Mouse (Mus musculus) intestine, postnatal 0 days (tissue): Measurements from ENCODE around the gene Cdc26. TPM values are rescaled to one million over a fixed set of nuclear protein-coding genes. Genes with fewer than 3 reads are reported as not detected.
A peak's percentile ranks its signal among the peaks of the same experiment; 100 is the strongest.

Source experiments
- ATAC-seq: fragments of 200-750 bp; cut with Nextera tagmentation; 2 replicates; pipeline ENCODE4 v1.8.0; 2017; ENCODE audit warnings: mild to moderate bottlenecking, moderate TSS enrichment, moderate library complexity
- H3K27ac ChIP-seq: fragments of 300-500 bp; sonication (generic); 2 replicates; pipeline ENCODE4 v1.5.1; 2014; ENCODE audit warnings: mild to moderate bottlenecking, low read depth, low read length, moderate library complexity
- H3K27me3 ChIP-seq: fragments of 300-500 bp; sonication (generic); replicated peaks from 2 replicates; pipeline ENCODE4 v1.6.1; 2014; ENCODE audit warnings: low read length, mixed read lengths; ENCODE audit not compliant: control insufficient read depth, insufficient read depth
- H3K36me3 ChIP-seq: fragments of 300-500 bp; sonication (generic); 2 replicates; pipeline ENCODE4 v1.6.1; 2014; ENCODE audit warnings: mild to moderate bottlenecking, moderate library complexity; ENCODE audit not compliant: control insufficient read depth, insufficient read depth
- H3K4me1 ChIP-seq: fragments of 300-500 bp; sonication (generic); replicated peaks from 2 replicates; pipeline ENCODE4 v1.6.1; 2014; ENCODE audit warnings: antibody characterized with exemption, low read length, mixed read lengths; ENCODE audit not compliant: control insufficient read depth, insufficient read depth
- H3K4me2 ChIP-seq: fragments of 300-500 bp; sonication (generic); replicated peaks from 2 replicates; pipeline ENCODE4 v1.6.1; 2014; ENCODE audit warnings: low read depth, mild to moderate bottlenecking, moderate library complexity
- H3K4me3 ChIP-seq: fragments of 300-500 bp; sonication (generic); 2 replicates; pipeline ENCODE4 v1.5.1; 2014; ENCODE audit warnings: low read depth, low read length
- H3K9ac ChIP-seq: fragments of 300-500 bp; sonication (generic); 2 replicates; pipeline ENCODE4 v1.6.1; 2014; ENCODE audit warnings: mild to moderate bottlenecking, low read depth, low read length
- H3K9me3 ChIP-seq: fragments of 300-500 bp; sonication (generic); 2 replicates; pipeline ENCODE4 v1.6.1; 2016; ENCODE audit warnings: mixed run types; ENCODE audit not compliant: control insufficient read depth
- CTCF ChIP-seq: sonication (generic); IDR thresholded peaks from 2 replicates; pipeline ENCODE4 v1.5.1; 2016; ENCODE audit warnings: low read depth, mild to moderate bottlenecking, control low read depth, antibody characterized with exemption, moderate library complexity
- WGBS: fragments of 180-500 bp; shearing (Covaris S2); extraction: QIAGEN DNeasy Blood & Tissue Kit; methylation state at CpG from one replicate; pipeline ENCODE4 v1.1.7; 2014; 5-methylcytosine and 5-hydroxymethylcytosine counted together
- polyA plus RNA-seq: library from polyadenylated mRNA; unstranded; fragments of >200 nt; fragmentation: Nextera tagmentation; extraction: Ambion mirVana; gene quantifications from 2 replicates; pipeline ENCODE4 v1.2.1, GENCODE M21; 2015

The Cdc26 gene
- polyA plus RNA-seq, 1 experiment from 2014 or later: 73.7 TPM

GRCm38 (mm10) chr4:62437256-62437778 is 28.9 kb upstream of the Cdc26 start:
- 91% methylated on average over 3 of the region's 3 CpGs for WGBS

DNA sequence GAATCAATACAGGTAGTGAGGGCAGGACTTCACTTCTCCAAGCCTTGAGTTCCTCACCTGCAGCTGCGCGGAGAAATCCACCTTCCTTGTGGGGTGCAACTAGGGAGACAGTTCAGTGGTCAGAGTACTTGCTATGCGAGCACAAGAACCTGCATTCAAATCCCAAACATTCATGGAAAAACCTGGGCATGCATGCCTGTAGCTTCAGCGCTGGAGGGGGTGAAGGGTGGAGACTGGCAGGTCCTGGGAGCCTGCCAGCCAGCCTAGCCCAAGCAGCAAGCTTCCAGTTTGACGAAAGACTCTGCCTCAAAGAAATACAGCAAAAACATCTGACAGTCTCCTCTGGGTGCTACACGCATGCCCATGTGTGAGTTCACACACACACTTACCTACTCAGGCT is 26.6 kb upstream of the Cdc26 start, which contains the start of gene Rnf183:
Gene Rnf183, minus strand, starts transcription at position 172 of the 400 bp plus-strand sequence.
- Histone ChIP-seq H3K27me3 (no peaks in the 10 kb centered on the region), H3K9ac (no peak within 1 kb of the TSS), H3K9me3 (no peaks in the 10 kb centered on the region), H3K27ac (no peak within 1 kb of the TSS), H3K36me3 (no peaks in the 10 kb centered on the region), H3K4me2 (no peak within 1 kb of the TSS), H3K4me3 (no peak within 1 kb of the TSS), H3K4me1 (no peaks in the 10 kb centered on the region; the same call in 1 of the 2 replicates)
- WGBS: 85% methylated on average over 6 of the region's 6 CpGs
- no peak for ATAC-seq
- TF ChIP-seq CTCF: no peak

More at GRCm38 (mm10) chr4:62437256-62437778, 28.9 kb upstream of the Cdc26 start:
- no peaks in the 10 kb centered on the region for H3K9me3 ChIP-seq
- ATAC-seq: no peak
- no peak overlapping the region for H3K4me2 ChIP-seq
- H3K27ac ChIP-seq: no peak overlapping the region
- TF ChIP-seq CTCF: no peak
- no peak overlapping the region for H3K9ac ChIP-seq
- H3K4me3 ChIP-seq: no peak overlapping the region
- no peaks in the 10 kb centered on the region; the same call in 1 of the 2 replicates for H3K4me1 ChIP-seq
- H3K27me3 ChIP-seq: no peaks in the 10 kb centered on the region
- no peaks in the 10 kb centered on the region for H3K36me3 ChIP-seq

DNA sequence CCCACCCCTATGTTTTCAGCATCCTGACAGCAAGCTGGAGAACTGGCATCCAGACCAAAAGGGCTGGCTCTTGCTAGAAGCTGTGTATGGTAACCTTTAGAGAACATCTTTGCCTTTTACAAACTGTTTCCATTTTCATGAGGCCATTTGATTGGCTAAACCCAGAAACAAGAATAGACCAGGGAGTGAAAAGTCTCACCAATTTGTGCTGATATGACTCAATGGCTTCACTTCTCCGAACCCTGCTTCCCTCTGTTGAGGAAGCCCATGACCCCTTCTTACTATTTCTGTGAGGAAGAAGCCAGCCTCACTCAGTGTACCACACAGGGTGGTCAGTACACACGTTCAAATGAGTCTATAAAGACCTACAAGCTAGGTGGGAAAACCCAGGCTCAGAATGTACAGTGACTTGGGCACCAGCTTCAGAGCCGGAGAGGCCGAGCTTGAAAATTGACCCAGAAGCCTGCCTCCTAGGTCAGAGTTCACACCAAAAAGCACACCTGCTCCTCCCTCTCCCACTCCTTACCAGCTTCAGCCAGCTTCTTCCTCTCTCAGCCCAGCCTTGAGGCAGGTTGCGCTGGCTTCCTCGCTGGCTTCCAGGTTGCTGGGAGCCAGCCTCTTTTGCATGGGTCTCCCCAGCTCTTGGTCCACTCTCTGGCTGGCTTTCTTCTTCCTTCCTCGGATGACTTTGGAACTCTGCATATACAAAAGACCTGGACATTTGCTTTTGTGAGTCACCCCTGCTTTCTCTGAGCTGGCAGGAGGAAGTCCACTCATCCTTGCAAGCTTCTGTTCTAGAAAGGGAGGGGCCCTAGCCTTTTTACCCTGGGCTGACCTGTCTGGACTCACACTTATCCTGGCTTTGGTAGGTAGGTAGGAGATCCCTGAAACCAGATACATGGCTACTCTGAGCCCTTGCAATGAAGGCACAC is 25.8 kb upstream of the Cdc26 start:
- Histone ChIP-seq H3K27me3 (no peaks in the 10 kb centered on the region), H3K27ac (no peak overlapping the region), H3K4me1 (no peaks in the 10 kb centered on the region; the same call in 1 of the 2 replicates), H3K36me3 (no peaks in the 10 kb centered on the region), H3K4me3 (no peak overlapping the region), H3K9ac (no peak overlapping the region), H3K4me2 (no peak overlapping the region), H3K9me3 (no peaks in the 10 kb centered on the region)
- WGBS: 61% methylated on average over 7 of the region's 7 CpGs
- peak; percentile 36 for ATAC-seq
- TF ChIP-seq CTCF: no peak

DNA sequence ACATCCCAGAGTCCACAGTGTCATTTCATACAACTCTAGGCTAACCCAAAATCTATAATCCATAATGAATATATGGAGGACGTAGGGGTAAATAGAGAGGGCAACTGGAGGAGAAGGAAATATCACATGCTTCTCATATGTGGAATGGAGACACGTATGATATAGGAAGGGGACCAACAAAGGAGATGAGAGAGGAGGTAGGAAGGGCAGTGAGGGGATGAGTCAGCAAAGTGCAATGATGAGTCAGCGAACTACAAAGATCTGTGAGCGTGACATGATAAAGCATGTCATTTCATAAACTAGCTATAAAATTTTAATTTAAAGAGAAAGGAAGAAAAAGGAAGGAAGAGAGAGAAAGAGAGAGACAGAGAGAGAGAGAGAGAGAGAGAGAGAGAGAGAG is 23.1 kb upstream of the Cdc26 start:
- TF ChIP-seq CTCF: no peak
- H3K9me3 ChIP-seq: no peaks in the 10 kb centered on the region
- H3K4me2 ChIP-seq: no peak overlapping the region
- no peak overlapping the region for H3K27ac ChIP-seq
- no peaks in the 10 kb centered on the region for H3K36me3 ChIP-seq
- no peak overlapping the region for H3K4me3 ChIP-seq
- ATAC-seq: no peak
- no peaks in the 10 kb centered on the region for H3K4me1 ChIP-seq
- WGBS: 79% methylated on average over 4 of the region's 4 CpGs
- H3K9ac ChIP-seq: no peak overlapping the region
- no peaks in the 10 kb centered on the region for H3K27me3 ChIP-seq

DNA sequence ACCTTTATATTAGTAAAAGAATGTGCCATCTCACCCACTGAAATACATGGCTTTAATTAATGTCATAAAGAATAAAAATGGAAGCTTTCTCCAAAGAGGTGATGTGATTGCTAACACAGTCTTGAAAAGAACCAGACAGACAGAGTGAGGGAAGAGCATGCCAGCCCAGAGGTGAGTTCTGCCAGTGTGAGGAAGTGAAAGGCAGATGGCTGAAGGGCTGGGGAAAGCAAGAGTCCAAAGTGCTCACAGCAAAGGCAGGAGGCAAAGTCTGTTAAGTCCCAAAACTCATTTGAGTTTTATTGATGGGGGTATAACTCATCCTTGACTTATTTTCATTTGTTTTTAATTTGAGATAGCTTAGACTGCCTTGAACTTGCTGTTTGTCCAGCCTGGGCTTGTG is 22.2 kb upstream of the Cdc26 start:
- no peak for TF ChIP-seq CTCF
- Histone ChIP-seq H3K27me3 (no peaks in the 10 kb centered on the region), H3K27ac (no peak overlapping the region), H3K9ac (no peak overlapping the region), H3K4me2 (no peak overlapping the region), H3K4me3 (no peak overlapping the region), H3K4me1 (no peaks in the 10 kb centered on the region), H3K36me3 (no peaks in the 10 kb centered on the region), H3K9me3 (no peaks in the 10 kb centered on the region)
- no peak for ATAC-seq

- peaks cover 6% of the 10 kb centered on the region for H3K36me3 ChIP-seq
- H3K4me1 ChIP-seq: no peaks in the 10 kb centered on the region
- H3K4me2 ChIP-seq: no peak overlapping the region
- H3K27ac ChIP-seq: no peak overlapping the region
- no peaks in the 10 kb centered on the region for H3K9me3 ChIP-seq
- no peak overlapping the region for H3K4me3 ChIP-seq
- WGBS: 86% methylated on average over 9 of the region's 9 CpGs
- ATAC-seq: no peak
- TF ChIP-seq CTCF: no peak
- no peaks in the 10 kb centered on the region for H3K27me3 ChIP-seq
- H3K9ac ChIP-seq: no peak overlapping the region
Observed at GRCm38 (mm10) chr4:62429616-62430015, 21.2 kb upstream of the Cdc26 start.
